Mouse (Mus musculus) common myeloid progenitor, adult 5-6 weeks (primary cell): ENCODE data around the gene Phgr1. TPM values are rescaled to one million over a fixed set of nuclear protein-coding genes. Genes with fewer than 3 reads are reported as not detected.

Experiments
- ATAC-seq: replicated peaks from 2 replicates; pipeline ENCODE4 v1.8.0; 2016; ENCODE audit warnings: low read depth, mild to moderate bottlenecking, moderate TSS enrichment, inconsistent platforms; ENCODE audit not compliant: poor library complexity, severe bottlenecking
- total RNA-seq: library from RNA; stranded (forward); fragments of 200-1000, 187-1606 nt; gene quantifications from 2 replicates; pipeline ENCODE4 v1.2.3, GENCODE M21; 2017

Phgr1 gene
- total RNA-seq, 1 experiment from 2014 or later, result not detected

DNA sequence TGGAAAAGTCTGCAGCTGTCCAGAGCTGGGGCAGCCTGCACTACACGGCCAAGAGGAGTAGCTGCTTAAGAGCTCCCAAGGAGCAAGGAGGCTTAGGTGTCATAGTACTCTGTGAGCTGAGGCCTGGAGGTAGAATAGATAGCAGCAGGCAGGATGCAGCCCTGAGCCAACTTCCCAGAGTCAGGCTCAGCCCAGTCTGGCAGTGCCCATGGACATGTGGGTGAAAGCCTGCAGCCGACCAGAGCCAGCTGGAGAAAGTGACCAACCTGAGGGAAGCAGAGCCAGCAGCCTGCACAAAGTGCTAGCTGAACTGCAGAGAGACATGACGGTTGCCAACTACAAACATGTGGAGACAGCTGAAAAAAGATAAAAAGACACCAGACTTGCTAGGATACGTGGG is 34.3 kb downstream of the Phgr1 start:
- ATAC-seq, result no peak

DNA sequence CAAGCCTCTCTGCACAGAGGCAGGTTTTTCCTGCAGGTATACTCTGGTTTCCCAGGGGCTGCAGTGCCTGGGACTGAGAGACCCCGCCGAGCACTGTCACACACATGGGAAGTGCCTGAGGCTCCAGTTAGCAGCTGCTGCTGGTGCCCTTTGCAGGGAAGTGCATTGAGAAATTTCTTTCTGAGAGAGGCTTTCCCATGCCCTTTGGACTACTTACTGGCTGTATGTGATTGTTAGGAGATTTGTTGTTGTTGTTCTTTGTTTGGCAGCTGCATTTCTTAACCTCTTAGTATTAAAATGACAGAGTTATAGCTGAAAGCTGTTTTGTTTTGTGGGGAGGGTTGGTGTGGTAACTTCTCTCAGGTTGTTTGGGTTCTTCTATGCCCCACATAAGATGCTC is 38.3 kb downstream of the Phgr1 start:
- no peak for ATAC-seq

DNA sequence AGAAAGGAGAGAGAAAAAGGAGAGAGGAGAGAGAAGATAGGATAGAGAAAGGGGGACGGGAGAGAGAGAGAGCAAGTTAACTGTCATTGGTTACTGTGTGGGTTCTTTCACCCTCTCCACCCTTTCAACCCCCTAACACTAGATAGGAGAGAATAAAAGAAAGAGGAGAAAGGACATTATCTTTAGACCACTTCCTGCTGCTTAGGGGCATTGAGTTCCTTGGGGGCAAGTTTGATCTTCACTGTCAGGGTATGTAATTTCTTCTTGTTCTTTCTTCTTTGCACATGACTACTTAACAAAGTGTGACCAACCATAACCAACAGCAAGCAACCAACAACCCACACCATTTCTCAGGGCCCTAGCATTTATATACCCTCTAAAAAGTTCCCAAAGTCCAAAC is 40.2 kb downstream of the Phgr1 start:
- ATAC-seq, result no peak

DNA sequence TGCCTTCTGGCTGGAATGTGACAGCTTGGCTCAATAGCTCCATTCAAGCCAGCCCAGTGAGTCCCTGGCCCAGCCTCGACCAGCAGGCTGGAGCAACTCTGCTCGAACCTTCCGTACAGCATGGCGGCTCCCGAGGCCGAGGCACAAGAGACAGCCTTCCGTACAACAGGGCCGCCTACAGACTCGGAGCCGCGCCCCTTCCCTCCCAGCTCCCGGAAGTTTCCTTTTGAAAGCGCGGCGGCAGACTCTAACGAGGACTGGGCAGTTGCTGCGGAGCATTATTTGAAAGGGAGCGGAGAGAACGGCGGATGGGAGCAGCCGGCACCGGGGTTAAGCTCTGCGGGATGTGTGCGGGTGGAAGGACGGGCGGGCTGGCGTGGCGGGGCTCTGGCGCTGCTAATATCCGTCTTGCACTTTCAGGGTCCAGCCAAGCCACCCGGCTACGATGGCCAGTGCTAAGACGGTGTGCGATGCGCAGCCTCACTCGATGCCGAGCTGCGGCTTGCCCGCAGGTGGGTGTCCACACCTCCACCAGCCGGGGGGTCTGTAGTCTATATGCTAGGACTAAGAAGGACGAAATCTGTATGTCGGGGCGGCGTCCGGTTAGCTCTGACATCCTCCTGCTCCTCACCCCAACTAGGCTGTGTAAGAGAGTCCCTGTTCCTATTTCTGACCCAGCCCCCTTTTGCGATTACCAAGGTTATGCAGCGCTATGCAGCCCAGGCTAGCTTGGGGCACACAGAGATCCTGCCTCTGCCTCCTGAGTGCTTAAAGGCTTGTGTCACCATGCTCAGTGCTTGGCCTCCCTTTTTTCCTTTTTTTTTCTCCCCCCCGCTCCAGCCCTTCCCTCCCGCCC is 41.6 kb downstream of the Phgr1 start, which contains the start of gene Knstrn:
Knstrn (plus strand) TSS at position 23 of the 856 bp plus-strand sequence.
- peak; percentile 99 for ATAC-seq

DNA sequence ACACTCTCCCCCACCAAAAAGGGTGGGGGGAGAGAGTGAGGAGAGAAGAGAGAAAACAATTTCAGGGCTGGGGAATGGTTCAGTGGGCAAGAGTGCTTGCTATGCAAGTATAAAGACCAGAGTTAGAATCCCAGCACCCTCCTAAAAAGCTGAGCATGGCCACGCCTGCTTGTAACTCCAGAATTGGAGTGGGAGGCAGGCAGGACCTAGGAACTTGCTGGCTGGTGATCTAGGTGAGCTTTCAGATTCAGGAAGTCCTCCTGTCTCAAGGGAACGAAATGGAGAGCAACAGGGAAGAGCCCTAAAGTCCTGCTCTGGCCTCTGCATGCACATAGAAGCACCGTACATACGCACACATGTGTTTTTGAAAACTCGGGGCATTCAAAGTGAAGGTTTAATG is 50.2 kb downstream of the Phgr1 start:
- no peak for ATAC-seq

DNA sequence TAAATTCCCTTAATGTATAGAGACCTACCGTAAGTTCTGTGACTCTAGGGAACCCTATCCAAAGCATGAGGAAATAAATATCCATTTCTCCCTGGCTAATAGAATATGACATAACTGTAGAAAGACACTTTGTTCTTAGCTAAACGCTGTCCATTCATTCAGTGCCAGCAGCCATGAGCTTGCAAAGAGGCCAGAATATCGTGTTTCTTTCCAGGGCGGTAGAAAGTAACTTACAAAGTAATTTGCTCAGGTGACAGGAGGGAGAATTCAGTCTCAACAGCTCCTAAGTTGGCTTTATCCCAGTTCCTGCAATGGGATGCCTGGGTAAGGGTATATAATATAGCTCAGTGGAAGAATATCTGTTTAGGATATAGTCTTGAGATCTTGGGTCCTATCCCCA is 51.8 kb downstream of the Phgr1 start:
- no peak for ATAC-seq

Other genes starting within 250 kb of the Phgr1 start
- 0.37 and 0.44 TPM in 2 replicates for gene Bmf, start 223.1 kb upstream of the Phgr1 start, total RNA-seq
- 103 and 106 TPM in 2 replicates for gene Bub1b, start 174.6 kb upstream of the Phgr1 start, total RNA-seq
- gene Pak6, start 109.5 kb upstream of the Phgr1 start, total RNA-seq, result 1.1 and 1.7 TPM in 2 replicates
- gene Ankrd63, start 68.8 kb upstream of the Phgr1 start, total RNA-seq, result 0.09 and 0.19 TPM in 2 replicates
- 34.5 and 42.0 TPM in 2 replicates for gene Plcb2, start 44.3 kb upstream of the Phgr1 start, total RNA-seq
- 19.8 and 20.5 TPM in 2 replicates for gene Inafm2, start 27.0 kb upstream of the Phgr1 start, total RNA-seq
- gene Ccdc9b, start 10.1 kb upstream of the Phgr1 start, total RNA-seq, result 0.24 and 0.96 TPM in 2 replicates
- not detected in 2 replicates for gene Disp2, start 7.0 kb downstream of the Phgr1 start, total RNA-seq
- 124 and 177 TPM in 2 replicates for gene Knstrn, start 41.2 kb downstream of the Phgr1 start, total RNA-seq
- gene Ivd, start 89.2 kb downstream of the Phgr1 start, total RNA-seq, result 23.8 and 36.2 TPM in 2 replicates
- 5.3 and 8.4 TPM in 2 replicates for gene Bahd1, start 127.6 kb downstream of the Phgr1 start, total RNA-seq
- 2.9 and 3.9 TPM in 2 replicates for gene Chst14, start 153.7 kb downstream of the Phgr1 start, total RNA-seq